Mouse (Mus musculus) midbrain, postnatal 0 days (tissue): Measurements from ENCODE around the gene Kat14. TPM values are rescaled to one million over a fixed set of nuclear protein-coding genes. Genes with fewer than 3 reads are reported as not detected.
A peak's percentile ranks its signal among the peaks of the same experiment; 100 is the strongest.

Experiments used
- ATAC-seq: fragments of 200-750 bp; cut with Nextera tagmentation; 2 replicates; pipeline ENCODE4 v1.8.0; 2017; ENCODE audit warnings: moderate number of reproducible peaks, mild to moderate bottlenecking, moderate TSS enrichment, moderate library complexity; ENCODE audit not compliant: low FRiP score
- DNase-seq: peaks from one replicate; pipeline ENCODE4 v3.0.0-alpha.2; 2015; ENCODE audit warnings: low spot score
- H3K27ac ChIP-seq: fragments of 300-500 bp; sonication (generic); 2 replicates; pipeline ENCODE4 v1.5.1; 2014; ENCODE audit warnings: low read depth, mild to moderate bottlenecking, low read length, mixed read lengths
- H3K27me3 ChIP-seq: fragments of 300-500 bp; sonication (generic); 2 replicates; pipeline ENCODE4 v1.6.1; 2014; ENCODE audit warnings: low read length, control low read depth, mixed read lengths; ENCODE audit not compliant: insufficient read depth
- H3K36me3 ChIP-seq: fragments of 300-500 bp; sonication (generic); 2 replicates; pipeline ENCODE4 v1.6.1; 2014; ENCODE audit warnings: low read length, control low read depth, mixed read lengths; ENCODE audit not compliant: insufficient read depth
- H3K4me1 ChIP-seq: fragments of 300-500 bp; sonication (generic); 2 replicates; pipeline ENCODE4 v1.6.1; 2014; ENCODE audit warnings: mild to moderate bottlenecking, control low read depth, antibody characterized with exemption, low read length, mixed read lengths; ENCODE audit not compliant: insufficient read depth
- H3K4me2 ChIP-seq: fragments of 300-500 bp; sonication (generic); 2 replicates; pipeline ENCODE4 v1.6.1; 2014; ENCODE audit warnings: low read depth, mild to moderate bottlenecking, low read length, mixed read lengths; ENCODE audit not compliant: poor library complexity, severe bottlenecking
- H3K4me3 ChIP-seq: fragments of 300-500 bp; sonication (generic); 2 replicates; pipeline ENCODE4 v1.5.1; 2014; ENCODE audit warnings: low read depth, mild to moderate bottlenecking, low read length, moderate library complexity
- H3K9ac ChIP-seq: fragments of 300-500 bp; sonication (generic); replicated peaks from 2 replicates; pipeline ENCODE4 v1.6.1; 2014; ENCODE audit warnings: mild to moderate bottlenecking, low read length, moderate library complexity, mixed read lengths; ENCODE audit not compliant: poor library complexity, severe bottlenecking
- H3K9me3 ChIP-seq: fragments of 300-500 bp; sonication (generic); 2 replicates; pipeline ENCODE4 v1.6.1; 2016; ENCODE audit warnings: low read length, control low read depth
- CTCF ChIP-seq: IDR thresholded peaks from 2 replicates; pipeline ENCODE4 v1.5.1; 2016; ENCODE audit warnings: antibody characterized with exemption, mild to moderate bottlenecking
- WGBS: fragments of 180-500 bp; shearing (Covaris S2); extraction: QIAGEN DNeasy Blood & Tissue Kit; methylation state at CpG from one replicate; pipeline ENCODE4 v1.1.7; 2014; 5-methylcytosine and 5-hydroxymethylcytosine counted together
- polyA plus RNA-seq: library from polyadenylated mRNA; unstranded; fragments of >200 nt; fragmentation: Nextera tagmentation; extraction: Ambion mirVana; gene quantifications from 2 replicates; pipeline ENCODE4 v1.2.1, GENCODE M21; 2015
- total RNA-seq: library from RNA; depleted of rRNA; stranded (reverse); fragments of >200 nt; gene quantifications from 2 replicates; pipeline ENCODE4 v1.2.3, GENCODE M21; 2014; rRNA removed

The Kat14 gene
- total and polyA plus RNA-seq, 2 experiments from 2014 or later = 19.2 to 37.7 TPM

- WGBS = 71% methylated on average over 7 of the region's 7 CpGs
- Histone ChIP-seq H3K27ac (no peak overlapping the region), H3K27me3 (no peaks in the 10 kb centered on the region), H3K4me2 (no peak overlapping the region), H3K9ac (no peak overlapping the region), H3K9me3 (no peaks in the 10 kb centered on the region), H3K36me3 (no peaks in the 10 kb centered on the region), H3K4me1 (no peaks in the 10 kb centered on the region), H3K4me3 (no peak overlapping the region)
- DNase-seq (no peak), ATAC-seq (no peak)
- TF ChIP-seq CTCF = no peak
Measured at GRCm38 (mm10) chr2:144446360-144446999, 77.7 kb downstream of the Kat14 start.

- no peak overlapping the region for H3K4me3 ChIP-seq
- WGBS = 81% methylated on average over 2 of the region's 2 CpGs
Measured at GRCm38 (mm10) chr2:144450378-144450777, 81.6 kb downstream of the Kat14 start.

GRCm38 (mm10) chr2:144452364-144453008 lies 83.7 kb downstream of the Kat14 start:
- Histone ChIP-seq H3K9me3 (no peaks in the 10 kb centered on the region), H3K9ac (no peak overlapping the region), H3K27me3 (peaks cover 11% of the 10 kb centered on the region; the same call in 1 of the 2 replicates), H3K4me1 (no peaks in the 10 kb centered on the region), H3K36me3 (no peaks in the 10 kb centered on the region), H3K4me2 (no peak overlapping the region), H3K4me3 (no peak overlapping the region), H3K27ac (no peak overlapping the region)
- ATAC-seq (0 out of 2 replicates have a peak, but pooled peaks have one; percentile 38), DNase-seq (peak; percentile 81)
- TF ChIP-seq CTCF = peak; percentile 84
- WGBS = 14% methylated on average over 8 of the region's 8 CpGs

More at GRCm38 (mm10) chr2:144450378-144450777, 81.6 kb downstream of the Kat14 start:
- DNase-seq (no peak), ATAC-seq (no peak)
- Histone ChIP-seq H3K4me2 (no peak overlapping the region), H3K9me3 (no peaks in the 10 kb centered on the region), H3K27ac (no peak overlapping the region), H3K4me1 (no peaks in the 10 kb centered on the region), H3K27me3 (0 out of 2 replicates have a peak, but pooled peaks cover 3% of the 10 kb centered on the region), H3K36me3 (no peaks in the 10 kb centered on the region), H3K9ac (no peak overlapping the region)
- TF ChIP-seq CTCF = no peak

Other genes starting within 250 kb of the Kat14 start
- 4.3 and 4.4 TPM in 2 replicates for gene Mgme1, start 98.3 kb upstream of the Kat14 start, total RNA-seq
- 5.6 and 6.2 TPM in 2 replicates for gene Mgme1, start 98.3 kb upstream of the Kat14 start, polyA plus RNA-seq
- gene Snx5, start 98.1 kb upstream of the Kat14 start, total RNA-seq = 62.3 and 69.0 TPM in 2 replicates
- 57.2 and 58.0 TPM in 2 replicates for gene Snx5, start 98.1 kb upstream of the Kat14 start, polyA plus RNA-seq
- gene Ovol2, start 36.8 kb upstream of the Kat14 start, total RNA-seq = not detected in 2 replicates
- not detected in 2 replicates for gene Ovol2, start 36.8 kb upstream of the Kat14 start, polyA plus RNA-seq
- not detected in 2 replicates for gene Pet117, start within 50 bp of the Kat14 start, total RNA-seq
- gene Pet117, start within 50 bp of the Kat14 start, polyA plus RNA-seq = 3.8 TPM in 1 of 2 replicates, not detected in the other
- 31.0 and 38.6 TPM in 2 replicates for gene Dzank1, start 158.4 kb downstream of the Kat14 start, total RNA-seq
- gene Dzank1, start 158.4 kb downstream of the Kat14 start, polyA plus RNA-seq = 21.4 and 22.9 TPM in 2 replicates
- 24.3 and 34.6 TPM in 2 replicates for gene Polr3f, start 158.7 kb downstream of the Kat14 start, total RNA-seq
- gene Polr3f, start 158.7 kb downstream of the Kat14 start, polyA plus RNA-seq = 22.0 and 28.1 TPM in 2 replicates
- 17.4 and 18.7 TPM in 2 replicates for gene Rbbp9, start 181.9 kb downstream of the Kat14 start, total RNA-seq
- gene Rbbp9, start 181.9 kb downstream of the Kat14 start, polyA plus RNA-seq = 36.9 and 40.0 TPM in 2 replicates
- 57.2 and 71.1 TPM in 2 replicates for gene Sec23b, start 187.2 kb downstream of the Kat14 start, total RNA-seq
- gene Sec23b, start 187.2 kb downstream of the Kat14 start, polyA plus RNA-seq = 59.9 and 60.9 TPM in 2 replicates
- 19.1 and 25.0 TPM in 2 replicates for gene Smim26, start 225.1 kb downstream of the Kat14 start, total RNA-seq
- gene Smim26, start 225.1 kb downstream of the Kat14 start, polyA plus RNA-seq = 72.2 and 74.1 TPM in 2 replicates
- gene Dtd1, start 230.9 kb downstream of the Kat14 start, total RNA-seq = 88.7 and 105 TPM in 2 replicates
- gene Dtd1, start 230.9 kb downstream of the Kat14 start, polyA plus RNA-seq = 202 and 217 TPM in 2 replicates